Mouse (Mus musculus) embryonic facial prominence, embryonic 11.5 days (tissue): ENCODE measurements around the gene Exosc5. TPM values are rescaled to one million over a fixed set of nuclear protein-coding genes. Genes with fewer than 3 reads are reported as not detected.
A peak's percentile ranks its signal among the peaks of the same experiment; 100 is the strongest.

ENCODE experiments used
- ATAC-seq: fragments of 200-750 bp; cut with Nextera tagmentation; replicated peaks from 2 replicates; pipeline ENCODE4 v1.8.0; 2017; ENCODE audit warnings: low read depth; ENCODE audit not compliant: insufficient number of reproducible peaks, low FRiP score, low TSS enrichment
- DNase-seq: peaks from one replicate; pipeline ENCODE4 v3.0.0-alpha.2; 2015; ENCODE audit warnings: low spot score
- H3K27ac ChIP-seq: fragments of 300-500 bp; sonication (generic); replicated peaks from 2 replicates; pipeline ENCODE4 v1.5.1; 2014; ENCODE audit warnings: mild to moderate bottlenecking, low read depth, low read length, control low read depth
- H3K27me3 ChIP-seq: fragments of 300-500 bp; sonication (generic); 2 replicates; pipeline ENCODE4 v1.6.1; 2014; ENCODE audit warnings: mild to moderate bottlenecking, low read length, moderate library complexity, mixed read lengths; ENCODE audit not compliant: control insufficient read depth, insufficient read depth
- H3K36me3 ChIP-seq: fragments of 300-500 bp; sonication (generic); replicated peaks from 2 replicates; pipeline ENCODE4 v1.6.1; 2014; ENCODE audit warnings: low read depth, mild to moderate bottlenecking, low read length, moderate library complexity, mixed read lengths; ENCODE audit not compliant: control insufficient read depth, insufficient read depth
- H3K4me1 ChIP-seq: fragments of 300-500 bp; sonication (generic); 2 replicates; pipeline ENCODE4 v1.6.1; 2014; ENCODE audit warnings: low read length, mixed read lengths; ENCODE audit not compliant: control insufficient read depth, insufficient read depth
- H3K4me2 ChIP-seq: fragments of 300-500 bp; sonication (generic); 2 replicates; pipeline ENCODE4 v1.6.1; 2014; ENCODE audit warnings: low read depth, mild to moderate bottlenecking, control low read depth, low read length, moderate library complexity
- H3K4me3 ChIP-seq: fragments of 300-500 bp; sonication (generic); 2 replicates; pipeline ENCODE4 v1.5.1; 2014; ENCODE audit warnings: low read depth, low read length, control low read depth
- H3K9ac ChIP-seq: fragments of 300-500 bp; sonication (generic); replicated peaks from 2 replicates; pipeline ENCODE4 v1.6.1; 2014; ENCODE audit warnings: mild to moderate bottlenecking, control low read depth, low read length
- H3K9me3 ChIP-seq: fragments of 300-500 bp; sonication (generic); replicated peaks from 2 replicates; pipeline ENCODE4 v1.6.1; 2016; ENCODE audit warnings: mild to moderate bottlenecking, low read length, inconsistent platforms, mixed read lengths; ENCODE audit not compliant: control insufficient read depth
- WGBS: fragments of 180-500 bp; shearing (Covaris S2); extraction: QIAGEN DNeasy Blood & Tissue Kit; methylation state at CpG from one replicate; pipeline ENCODE4 v1.1.7; 2014; 5-methylcytosine and 5-hydroxymethylcytosine counted together
- polyA plus RNA-seq: library from polyadenylated mRNA; unstranded; fragments of >200 nt; fragmentation: Nextera tagmentation; extraction: Ambion mirVana; gene quantifications from 2 replicates; pipeline ENCODE4 v1.2.1, GENCODE M21; 2014

Exosc5 gene
- polyA plus RNA-seq, 1 experiment from 2014 or later: 63.1 TPM

DNA sequence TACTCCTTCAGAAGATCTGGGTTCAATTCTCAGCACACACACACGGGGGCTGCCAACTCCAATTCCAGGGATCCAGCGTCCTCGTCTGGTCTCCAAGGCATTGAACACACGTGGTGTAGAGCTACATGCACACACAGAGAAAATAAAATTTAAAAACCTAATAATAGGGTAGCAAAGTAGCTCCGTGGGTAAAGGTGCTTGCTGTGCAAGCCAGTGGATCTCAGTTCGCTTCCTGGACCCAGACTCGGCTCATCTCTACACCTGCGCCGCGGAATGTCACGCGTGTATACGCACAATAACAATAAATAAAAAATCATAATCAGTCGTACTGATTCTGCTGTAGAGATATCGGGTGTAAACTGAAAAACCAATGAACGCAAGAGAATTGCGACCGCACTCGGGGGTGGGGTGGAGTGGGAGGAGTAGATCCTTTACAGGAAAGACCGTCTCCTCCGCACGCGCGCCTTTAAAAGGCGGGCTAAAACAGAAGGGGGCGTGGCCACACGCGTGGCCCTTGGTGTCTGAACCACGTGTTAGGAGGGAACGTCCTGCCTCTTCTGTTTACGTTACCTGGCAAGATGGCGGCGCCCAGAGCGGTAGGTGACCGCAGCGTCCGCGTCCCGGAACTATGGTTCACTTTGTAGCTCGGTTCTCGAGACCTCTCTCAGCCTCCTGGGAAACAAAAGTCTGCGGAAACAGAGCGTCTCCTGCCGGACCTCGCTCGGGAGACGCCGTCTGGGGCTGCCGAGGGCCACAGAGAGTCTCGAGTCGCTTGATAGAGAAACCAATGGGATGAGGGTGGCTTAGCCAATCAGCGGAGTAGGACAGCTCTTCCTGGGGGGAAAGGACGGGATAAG lies 39.9 kb upstream of the Exosc5 start, which contains the start of gene Dmac2:
Gene Dmac2 (plus strand): TSS at position 550 of the 857 bp plus-strand sequence.
- Histone ChIP-seq H3K4me1 (no peaks in the 10 kb centered on the region), H3K4me3 (peak within 1 kb of the TSS; percentile 62), H3K36me3 (no peaks in the 10 kb centered on the region; the same call in 1 of the 2 replicates), H3K4me2 (peak within 1 kb of the TSS; percentile 63), H3K9me3 (no peaks in the 10 kb centered on the region), H3K27me3 (no peaks in the 10 kb centered on the region), H3K27ac (no peak within 1 kb of the TSS), H3K9ac (peak within 1 kb of the TSS; percentile 64)
- peak; percentile 84 for ATAC-seq
- DNase-seq: peak; percentile 95
- WGBS: 2% methylated on average over 53 of the region's 53 CpGs

DNA sequence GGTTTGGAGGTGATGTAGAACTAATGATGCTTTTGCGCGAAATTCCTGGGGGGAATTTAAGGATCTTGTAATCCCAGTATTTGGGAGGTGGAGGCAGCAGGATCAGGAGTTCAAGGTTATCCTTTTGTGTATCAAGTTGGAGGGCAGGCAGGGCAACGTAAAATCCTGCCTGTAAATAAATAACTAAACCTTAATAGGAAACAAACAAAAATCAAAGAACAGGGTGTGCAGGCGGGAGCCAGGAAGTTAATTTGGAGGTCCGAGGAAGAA lies 39.3 kb upstream of the Exosc5 start:
- DNase-seq: no peak
- Histone ChIP-seq H3K4me1 (no peaks in the 10 kb centered on the region), H3K9ac (peak overlapping the region; percentile 64), H3K27me3 (no peaks in the 10 kb centered on the region), H3K36me3 (no peaks in the 10 kb centered on the region; the same call in 1 of the 2 replicates), H3K27ac (no peak overlapping the region), H3K4me2 (peak overlapping the region; percentile 63), H3K9me3 (no peaks in the 10 kb centered on the region), H3K4me3 (peak overlapping the region; percentile 62)
- WGBS: 15% methylated on average over 5 of the region's 5 CpGs
- no peak for ATAC-seq

DNA sequence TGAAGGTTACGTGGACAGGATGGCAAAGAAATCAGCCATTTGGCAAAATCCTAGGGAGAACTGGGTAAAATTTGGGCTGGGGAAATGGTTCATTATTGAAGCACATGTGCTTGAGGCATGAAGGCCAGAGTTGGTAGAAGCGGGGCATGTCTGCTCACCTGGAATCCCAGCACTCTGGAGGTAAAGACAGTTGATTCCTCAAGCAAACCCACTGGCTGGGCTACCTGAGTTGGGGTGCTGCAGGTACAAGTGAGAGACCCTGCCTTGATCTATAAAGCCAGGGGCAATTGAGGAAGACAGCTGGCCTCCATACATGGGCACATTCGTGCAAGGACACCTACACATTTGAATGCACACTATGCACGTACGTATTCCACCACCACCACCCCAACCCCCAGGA lies 38.9 kb upstream of the Exosc5 start:
- ATAC-seq: no peak
- 90% methylated on average over 5 of the region's 5 CpGs for WGBS
- no peak overlapping the region for H3K27ac ChIP-seq
- peak overlapping the region; percentile 62; the same call in 1 of the 2 replicates for H3K4me3 ChIP-seq
- no peaks in the 10 kb centered on the region; the same call in 1 of the 2 replicates for H3K36me3 ChIP-seq
- H3K4me1 ChIP-seq: no peaks in the 10 kb centered on the region
- no peak for DNase-seq
- H3K4me2 ChIP-seq: no peak overlapping the region; the same call in 1 of the 2 replicates
- no peak overlapping the region; the same call in 1 of the 2 replicates for H3K9ac ChIP-seq
- no peaks in the 10 kb centered on the region for H3K27me3 ChIP-seq
- H3K9me3 ChIP-seq: no peaks in the 10 kb centered on the region

DNA sequence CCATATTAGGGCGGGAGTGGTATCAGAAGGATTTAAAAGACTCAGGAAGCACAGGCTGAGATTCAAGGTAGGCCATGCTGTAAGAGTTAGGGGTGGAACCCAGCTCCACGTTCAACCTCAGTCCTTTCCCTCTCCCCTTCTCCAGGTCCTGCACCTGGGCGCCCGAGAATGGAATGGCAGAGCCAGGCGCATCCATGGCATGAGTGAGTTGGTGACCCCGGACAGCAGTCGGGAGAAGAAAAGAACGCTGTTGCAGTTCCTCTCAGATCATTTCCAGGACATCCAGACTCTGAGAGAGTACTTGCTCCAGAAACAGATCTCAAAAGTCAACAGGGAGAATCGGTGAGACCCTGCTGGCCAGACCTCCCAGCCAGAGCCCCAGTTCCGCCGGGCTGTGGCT lies 38.2 kb upstream of the Exosc5 start:
- no peak for ATAC-seq

DNA sequence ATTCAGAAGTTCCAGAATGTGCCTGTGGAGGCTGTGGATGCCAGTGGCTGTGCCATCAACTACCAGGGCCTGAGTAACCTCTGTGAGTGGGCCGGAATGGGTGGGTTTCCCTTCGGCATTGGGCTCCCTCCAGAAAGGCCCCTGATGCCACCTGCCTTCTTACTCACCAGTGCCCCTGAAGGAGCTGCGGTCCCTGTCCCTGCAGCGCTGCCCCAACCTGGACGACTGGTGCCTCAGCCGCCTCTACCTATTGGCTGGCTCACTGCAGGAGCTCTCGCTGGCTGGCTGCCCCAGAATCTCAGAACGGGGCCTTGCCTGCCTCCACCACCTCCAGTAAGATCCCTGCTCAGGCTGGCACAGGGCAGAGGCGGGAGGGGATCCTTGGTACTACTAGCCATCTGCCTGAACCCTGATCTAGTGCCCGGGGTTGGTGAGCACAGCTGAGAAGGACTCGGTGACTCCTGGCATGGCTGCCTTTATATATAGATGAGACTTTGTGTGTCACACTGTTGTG lies 35.0 kb upstream of the Exosc5 start:
- Histone ChIP-seq H3K9ac (no peak overlapping the region), H3K4me1 (no peaks in the 10 kb centered on the region), H3K4me2 (no peak overlapping the region), H3K4me3 (no peak overlapping the region), H3K36me3 (no peaks in the 10 kb centered on the region; the same call in 1 of the 2 replicates), H3K27me3 (no peaks in the 10 kb centered on the region; the same call in 1 of the 2 replicates), H3K9me3 (no peaks in the 10 kb centered on the region), H3K27ac (no peak overlapping the region)
- ATAC-seq (no peak), DNase-seq (no peak)
- 90% methylated on average over 11 of the region's 11 CpGs for WGBS

More for the DNA sequence above, 38.2 kb upstream of the Exosc5 start:
- no peak overlapping the region for H3K4me2 ChIP-seq
- H3K4me1 ChIP-seq: no peaks in the 10 kb centered on the region
- H3K9ac ChIP-seq: no peak overlapping the region
- H3K27me3 ChIP-seq: no peaks in the 10 kb centered on the region
- 93% methylated on average over 11 of the region's 11 CpGs for WGBS
- H3K9me3 ChIP-seq: no peaks in the 10 kb centered on the region
- no peaks in the 10 kb centered on the region; the same call in 1 of the 2 replicates for H3K36me3 ChIP-seq
- no peak overlapping the region for H3K27ac ChIP-seq
- no peak for DNase-seq
- no peak overlapping the region for H3K4me3 ChIP-seq

DNA sequence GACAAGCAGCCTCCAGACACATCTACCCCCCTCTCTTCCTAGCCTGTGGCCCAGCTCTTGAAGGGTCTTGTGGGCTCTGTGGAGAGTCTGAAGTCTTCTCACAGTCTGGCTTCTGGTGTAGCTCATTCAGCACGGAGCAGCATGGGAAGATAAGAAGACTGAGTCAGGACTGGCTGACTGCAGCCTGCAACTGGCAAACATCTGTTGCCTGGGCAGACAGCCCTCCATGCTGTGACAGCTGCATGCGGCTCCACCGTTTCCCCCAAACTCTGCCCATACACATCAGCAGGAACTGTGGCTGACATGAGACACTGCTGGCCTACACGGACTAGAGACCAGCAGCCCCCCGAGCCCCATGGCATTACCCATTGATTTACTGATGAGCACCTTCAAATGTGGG lies 34.1 kb upstream of the Exosc5 start:
- ATAC-seq (no peak), DNase-seq (no peak)
- no peaks in the 10 kb centered on the region for H3K4me1 ChIP-seq
- no peak overlapping the region for H3K4me2 ChIP-seq
- no peaks in the 10 kb centered on the region; the same call in 1 of the 2 replicates for H3K27me3 ChIP-seq
- H3K4me3 ChIP-seq: no peak overlapping the region
- H3K9ac ChIP-seq: no peak overlapping the region
- 82% methylated on average over 5 of the region's 5 CpGs for whole genome bisulfite sequencing
- H3K27ac ChIP-seq: no peak overlapping the region
- no peaks in the 10 kb centered on the region; the same call in 1 of the 2 replicates for H3K36me3 ChIP-seq
- H3K9me3 ChIP-seq: no peaks in the 10 kb centered on the region

DNA sequence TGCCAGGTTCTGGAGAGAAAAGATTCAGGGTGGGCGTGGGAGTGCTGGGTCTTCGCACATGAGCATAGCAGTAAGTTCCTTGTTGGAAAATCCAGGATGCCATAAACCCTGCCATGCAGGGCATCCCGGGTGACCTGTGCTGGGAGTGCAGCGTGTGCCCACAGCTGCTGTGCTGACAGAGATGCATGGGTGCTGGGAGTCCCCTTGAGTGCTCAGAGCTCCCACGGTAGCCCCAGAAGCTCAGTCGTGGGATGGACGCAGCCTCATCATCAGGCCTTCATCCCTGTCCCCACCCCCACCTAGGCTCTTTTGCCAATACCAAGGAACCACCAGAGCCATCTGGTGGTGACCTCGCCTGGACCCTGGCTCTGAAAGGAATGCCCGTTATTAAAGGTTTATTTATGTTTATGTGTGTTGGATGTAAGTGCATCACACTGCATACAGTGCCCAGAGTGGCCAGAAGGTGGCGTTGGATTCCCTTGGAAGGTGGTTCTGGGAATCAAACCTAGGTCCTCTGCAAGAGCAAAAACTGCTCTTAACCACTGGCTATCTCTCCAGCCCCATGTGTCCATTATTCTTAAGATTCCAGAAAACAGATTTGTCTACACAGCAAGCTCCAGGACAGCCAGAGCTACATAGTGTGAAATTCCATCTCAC lies 33.2 kb upstream of the Exosc5 start:
- ATAC-seq (no peak), DNase-seq (peak; percentile 35)
- Histone ChIP-seq H3K4me3 (no peak overlapping the region), H3K4me2 (no peak overlapping the region), H3K9ac (no peak overlapping the region), H3K9me3 (no peaks in the 10 kb centered on the region), H3K27me3 (no peaks in the 10 kb centered on the region; the same call in 1 of the 2 replicates), H3K4me1 (no peaks in the 10 kb centered on the region), H3K27ac (no peak overlapping the region), H3K36me3 (no peaks in the 10 kb centered on the region; the same call in 1 of the 2 replicates)
- 80% methylated on average over 10 of the region's 10 CpGs for WGBS
